Mouse (Mus musculus): ENCODE measurements around the gene Fbxw2. TPM values are rescaled to one million over a fixed set of nuclear protein-coding genes. Genes with fewer than 3 reads are reported as not detected.

Fbxw2 gene
- 95.2 and 106 TPM in 2 replicates for polyA plus RNA-seq (2015; fragmentation: Nextera tagmentation; extraction: Ambion mirVana)

- WGBS, result under 1% methylated on average over 55 of the region's 57 CpGs
- Histone ChIP-seq H3K4me2 (ENCODE audit: low read length) (peak within 1 kb of the TSS; percentile 98), H3K9me3 (ENCODE audit: control insufficient read depth, low read length) (peaks cover 10% of the 10 kb centered on the region; the same call in 1 of the 2 replicates), H3K4me1 (ENCODE audit: control insufficient read depth, insufficient read depth, low read depth, low read length) (peaks cover 18% of the 10 kb centered on the region), H3K9ac (ENCODE audit: low read depth, low read length) (peak within 1 kb of the TSS; percentile 98), H3K27me3 (replicated peaks; ENCODE audit: control insufficient read depth, insufficient read depth, low read length) (no peaks in the 10 kb centered on the region), H3K36me3 (ENCODE audit: control insufficient read depth, insufficient read depth, low read length) (no peaks in the 10 kb centered on the region), H3K4me3 (ENCODE audit: low read length) (peak within 1 kb of the TSS; percentile 94), H3K27ac (ENCODE audit: low read depth, low read length) (peak within 1 kb of the TSS; percentile 81)
- peak; percentile 98 for ATAC-seq
Measured at GRCm38 (mm10) chr2:34825827-34826459, at the start of gene Fbxw2. Gene Fbxw2 (minus strand): TSS chr2:34826311.

GRCm38 (mm10) chr2:34874816-34875345 lies 48.8 kb upstream of the Fbxw2 start, which contains the start of gene Psmd5:
Gene Psmd5 (minus strand): TSS chr2:34874968.
- Histone ChIP-seq H3K27ac (ENCODE audit: low read depth, low read length) (no peak within 1 kb of the TSS), H3K36me3 (ENCODE audit: control insufficient read depth, insufficient read depth, low read length) (no peaks in the 10 kb centered on the region)

DNA sequence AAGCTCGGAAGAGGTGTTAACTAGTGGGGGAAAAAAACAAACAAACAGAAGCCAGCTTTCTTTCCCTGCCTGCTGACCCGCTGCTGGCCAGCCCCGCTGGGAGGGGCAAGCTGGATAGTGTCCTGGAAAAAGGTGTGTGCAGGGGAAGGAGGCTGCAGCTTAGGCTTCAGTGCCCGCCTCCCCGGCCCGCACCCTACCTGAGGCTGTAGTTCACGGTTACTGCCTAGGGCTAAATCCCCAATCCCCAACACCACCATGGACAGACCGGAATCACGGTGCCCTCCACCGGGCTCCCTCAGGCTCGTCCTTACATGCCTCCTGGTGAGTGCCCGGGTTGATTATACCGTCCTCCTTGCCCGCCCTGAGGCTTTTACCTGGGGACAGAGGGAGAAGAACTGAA lies 48.2 kb upstream of the Fbxw2 start, which contains the start of gene Cutal:
Gene Cutal (plus strand): TSS at position 126 of the 400 bp plus-strand sequence.
- peak within 1 kb of the TSS; percentile 26 for H3K4me2 ChIP-seq (ENCODE audit: low read length)
- no peak within 1 kb of the TSS for H3K27ac ChIP-seq (ENCODE audit: low read depth, low read length)
- 3% methylated on average over 14 of the region's 14 CpGs for WGBS
- ATAC-seq, result no peak
- no peak within 1 kb of the TSS for H3K9ac ChIP-seq (ENCODE audit: low read depth, low read length)
- H3K27me3 ChIP-seq (replicated peaks; ENCODE audit: control insufficient read depth, insufficient read depth, low read length), result peaks cover 16% of the 10 kb centered on the region
- no peak within 1 kb of the TSS for H3K4me3 ChIP-seq (ENCODE audit: low read length)
- peaks cover 13% of the 10 kb centered on the region for H3K4me1 ChIP-seq (ENCODE audit: control insufficient read depth, insufficient read depth, low read depth, low read length)
- H3K9me3 ChIP-seq (ENCODE audit: control insufficient read depth, low read length), result no peaks in the 10 kb centered on the region
- H3K36me3 ChIP-seq (ENCODE audit: control insufficient read depth, insufficient read depth, low read length), result no peaks in the 10 kb centered on the region

More at GRCm38 (mm10) chr2:34874816-34875345, 48.8 kb upstream of the Fbxw2 start, which contains the start of gene Psmd5:
- Histone ChIP-seq H3K27me3 (replicated peaks; ENCODE audit: control insufficient read depth, insufficient read depth, low read length) (peaks cover 16% of the 10 kb centered on the region), H3K4me1 (ENCODE audit: control insufficient read depth, insufficient read depth, low read depth, low read length) (peaks cover 7% of the 10 kb centered on the region), H3K9me3 (ENCODE audit: control insufficient read depth, low read length) (no peaks in the 10 kb centered on the region), H3K9ac (ENCODE audit: low read depth, low read length) (no peak within 1 kb of the TSS), H3K4me2 (ENCODE audit: low read length) (peak within 1 kb of the TSS; percentile 26), H3K4me3 (ENCODE audit: low read length) (no peak within 1 kb of the TSS)
- no peak for ATAC-seq
- WGBS, result 21% methylated on average over 8 of the region's 8 CpGs

- Histone ChIP-seq H3K36me3 (ENCODE audit: control insufficient read depth, insufficient read depth, low read length) (no peaks in the 10 kb centered on the region), H3K9me3 (ENCODE audit: control insufficient read depth, low read length) (no peaks in the 10 kb centered on the region), H3K4me2 (ENCODE audit: low read length) (peak overlapping the region; percentile 92), H3K27me3 (replicated peaks; ENCODE audit: control insufficient read depth, insufficient read depth, low read length) (peaks cover 16% of the 10 kb centered on the region), H3K9ac (ENCODE audit: low read depth, low read length) (peak overlapping the region; percentile 81), H3K27ac (ENCODE audit: low read depth, low read length) (peak overlapping the region; percentile 84), H3K4me3 (ENCODE audit: low read length) (peak overlapping the region; percentile 56), H3K4me1 (ENCODE audit: control insufficient read depth, insufficient read depth, low read depth, low read length) (peaks cover 26% of the 10 kb centered on the region)
- peak; percentile 99 for ATAC-seq
- under 1% methylated on average over 65 of the region's 67 CpGs for WGBS
Measured at GRCm38 (mm10) chr2:34870520-34871474, 44.7 kb upstream of the Fbxw2 start.

GRCm38 (mm10) chr2:34869680-34870079 lies 43.6 kb upstream of the Fbxw2 start:
- Histone ChIP-seq H3K4me3 (ENCODE audit: low read length) (peak overlapping the region; percentile 31), H3K9me3 (ENCODE audit: control insufficient read depth, low read length) (no peaks in the 10 kb centered on the region), H3K27me3 (replicated peaks; ENCODE audit: control insufficient read depth, insufficient read depth, low read length) (peaks cover 13% of the 10 kb centered on the region), H3K4me2 (ENCODE audit: low read length) (peak overlapping the region; percentile 63), H3K9ac (ENCODE audit: low read depth, low read length) (peak overlapping the region; percentile 1; the same call in 1 of the 2 replicates), H3K36me3 (ENCODE audit: control insufficient read depth, insufficient read depth, low read length) (peaks cover under 1% of the 10 kb centered on the region; the same call in 1 of the 2 replicates), H3K27ac (ENCODE audit: low read depth, low read length) (no peak overlapping the region), H3K4me1 (ENCODE audit: control insufficient read depth, insufficient read depth, low read depth, low read length) (peaks cover 26% of the 10 kb centered on the region)
- WGBS, result 35% methylated on average over 5 of the region's 5 CpGs
- no peak for ATAC-seq

GRCm38 (mm10) chr2:34857728-34858127 lies 31.6 kb upstream of the Fbxw2 start:
- no peak overlapping the region for H3K9ac ChIP-seq (ENCODE audit: low read depth, low read length)
- ATAC-seq, result no peak
- H3K4me3 ChIP-seq (ENCODE audit: low read length), result no peak overlapping the region
- WGBS, result 94% methylated on average over 8 of the region's 8 CpGs
- no peak overlapping the region for H3K27ac ChIP-seq (ENCODE audit: low read depth, low read length)
- no peaks in the 10 kb centered on the region for H3K27me3 ChIP-seq (replicated peaks; ENCODE audit: control insufficient read depth, insufficient read depth, low read length)
- no peaks in the 10 kb centered on the region for H3K9me3 ChIP-seq (ENCODE audit: control insufficient read depth, low read length)
- H3K4me2 ChIP-seq (ENCODE audit: low read length), result no peak overlapping the region
- H3K4me1 ChIP-seq (ENCODE audit: control insufficient read depth, insufficient read depth, low read depth, low read length), result no peaks in the 10 kb centered on the region
- H3K36me3 ChIP-seq (ENCODE audit: control insufficient read depth, insufficient read depth, low read length), result peaks cover 51% of the 10 kb centered on the region

DNA sequence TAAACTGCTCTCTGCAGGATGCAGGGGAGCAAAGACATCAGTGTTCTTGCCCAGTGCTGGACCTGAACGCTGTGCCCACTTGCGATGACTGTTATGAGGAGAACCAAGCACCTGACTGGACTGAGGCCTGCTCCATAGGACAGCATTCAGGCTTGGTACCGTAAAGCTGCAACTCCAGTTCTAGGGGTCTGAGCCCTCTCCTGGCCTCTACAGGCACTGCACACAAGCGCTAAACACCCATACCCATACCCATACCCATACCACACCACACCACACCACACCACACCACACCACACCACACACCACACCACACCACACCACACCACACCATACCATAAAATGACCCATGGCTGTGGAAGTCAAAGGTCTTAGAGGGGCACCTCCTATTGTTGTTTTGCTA lies 29.2 kb upstream of the Fbxw2 start:
- Histone ChIP-seq H3K27me3 (replicated peaks; ENCODE audit: control insufficient read depth, insufficient read depth, low read length) (no peaks in the 10 kb centered on the region), H3K9ac (ENCODE audit: low read depth, low read length) (no peak overlapping the region), H3K36me3 (ENCODE audit: control insufficient read depth, insufficient read depth, low read length) (peaks cover 58% of the 10 kb centered on the region), H3K4me1 (ENCODE audit: control insufficient read depth, insufficient read depth, low read depth, low read length) (no peaks in the 10 kb centered on the region), H3K27ac (ENCODE audit: low read depth, low read length) (no peak overlapping the region), H3K9me3 (ENCODE audit: control insufficient read depth, low read length) (no peaks in the 10 kb centered on the region), H3K4me3 (ENCODE audit: low read length) (no peak overlapping the region), H3K4me2 (ENCODE audit: low read length) (no peak overlapping the region)
- ATAC-seq, result no peak
- 94% methylated on average over 4 of the region's 4 CpGs for WGBS

GRCm38 (mm10) chr2:34847702-34848101 lies 21.6 kb upstream of the Fbxw2 start:
- no peaks in the 10 kb centered on the region for H3K4me1 ChIP-seq (ENCODE audit: control insufficient read depth, insufficient read depth, low read depth, low read length)
- no peak for ATAC-seq
- no peak overlapping the region for H3K4me3 ChIP-seq (ENCODE audit: low read length)
- H3K9me3 ChIP-seq (ENCODE audit: control insufficient read depth, low read length), result no peaks in the 10 kb centered on the region
- H3K27me3 ChIP-seq (replicated peaks; ENCODE audit: control insufficient read depth, insufficient read depth, low read length), result no peaks in the 10 kb centered on the region
- peaks cover 15% of the 10 kb centered on the region for H3K36me3 ChIP-seq (ENCODE audit: control insufficient read depth, insufficient read depth, low read length)
- 88% methylated on average over 1 of the region's 1 CpGs for WGBS
- no peak overlapping the region for H3K9ac ChIP-seq (ENCODE audit: low read depth, low read length)
- no peak overlapping the region for H3K4me2 ChIP-seq (ENCODE audit: low read length)
- H3K27ac ChIP-seq (ENCODE audit: low read depth, low read length), result no peak overlapping the region
